Mouse (Mus musculus) midbrain, embryonic 10.5 days (tissue): Measurements from ENCODE around the gene Dip2a. TPM values are rescaled to one million over a fixed set of nuclear protein-coding genes. Genes with fewer than 3 reads are reported as not detected.

ENCODE experiments used
- DNase-seq: peaks from one replicate; pipeline ENCODE4 v3.0.0-alpha.2; 2017; ENCODE audit warnings: low spot score
- H3K27ac ChIP-seq: fragments of 300-500 bp; sonication (generic); replicated peaks from 2 replicates; pipeline ENCODE4 v1.5.1; 2016; ENCODE audit warnings: mild to moderate bottlenecking
- H3K27me3 ChIP-seq: fragments of 300-500 bp; sonication (generic); 2 replicates; pipeline ENCODE4 v1.6.1; 2016; ENCODE audit warnings: low read depth, mild to moderate bottlenecking; ENCODE audit not compliant: poor library complexity, severe bottlenecking
- H3K36me3 ChIP-seq: fragments of 300-500 bp; sonication (generic); 2 replicates; pipeline ENCODE4 v1.6.1; 2016; ENCODE audit warnings: mild to moderate bottlenecking, moderate library complexity
- H3K4me1 ChIP-seq: fragments of 300-500 bp; sonication (generic); 2 replicates; pipeline ENCODE4 v1.6.1; 2016
- H3K4me3 ChIP-seq: fragments of 300-500 bp; sonication (generic); 2 replicates; pipeline ENCODE4 v1.5.1; 2016; ENCODE audit warnings: mild to moderate bottlenecking, moderate library complexity
- H3K9me3 ChIP-seq: fragments of 300-500 bp; sonication (generic); replicated peaks from 2 replicates; pipeline ENCODE4 v1.6.1; 2016; ENCODE audit warnings: mild to moderate bottlenecking
- WGBS: fragments of 180-500 bp; shearing (Covaris S2); methylation state at CpG from one replicate; pipeline ENCODE4 v1.1.7; 2016; 5-methylcytosine and 5-hydroxymethylcytosine counted together
- polyA plus RNA-seq: library from polyadenylated mRNA; unstranded; fragments of >200 nt; fragmentation: Nextera tagmentation; extraction: Ambion mirVana; gene quantifications from 2 replicates; pipeline ENCODE4 v1.2.1, GENCODE M21; 2016

Dip2a gene
- polyA plus RNA-seq, 1 experiment from 2014 or later: 5.6 TPM

DNA sequence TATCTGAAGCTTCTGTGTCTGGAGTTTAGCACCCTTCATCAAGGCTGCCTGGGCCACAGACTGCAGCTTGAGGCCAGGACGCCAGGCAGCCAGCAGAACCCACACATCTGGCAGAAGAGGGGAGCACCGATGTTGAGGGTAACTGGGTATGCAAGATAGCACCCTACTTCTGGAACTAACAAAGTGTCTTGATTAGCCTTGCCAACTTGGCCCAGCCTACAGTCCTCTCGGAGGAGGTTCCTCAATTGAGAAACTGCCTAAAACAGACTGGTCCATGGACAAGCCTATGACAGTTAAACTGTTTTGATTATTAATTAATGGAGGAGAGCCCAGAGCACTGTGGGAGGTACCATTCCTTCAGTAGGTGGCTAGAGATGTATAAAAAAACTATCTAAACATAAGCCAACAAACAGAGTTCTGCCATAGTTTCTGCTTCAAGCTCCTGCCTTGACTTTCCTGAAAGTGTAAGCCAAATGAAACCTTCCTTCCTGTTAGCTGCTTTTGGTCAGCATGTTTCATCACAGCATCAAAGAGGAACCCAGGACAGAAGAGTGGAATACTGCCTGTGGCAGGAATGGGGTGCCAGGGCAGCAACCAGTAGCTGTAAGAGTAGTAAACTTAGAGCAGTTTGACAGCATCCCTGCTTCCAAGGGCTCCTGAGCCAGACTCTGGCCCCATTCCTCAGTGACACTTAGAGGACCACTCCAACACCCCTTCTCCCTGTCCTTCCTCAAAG lies 55.0 kb downstream of the Dip2a start:
- Histone ChIP-seq H3K9me3 (no peaks in the 10 kb centered on the region), H3K4me1 (no peaks in the 10 kb centered on the region), H3K27me3 (no peaks in the 10 kb centered on the region), H3K27ac (no peak overlapping the region), H3K36me3 (peaks cover 72% of the 10 kb centered on the region), H3K4me3 (no peak overlapping the region)
- WGBS: 84% methylated on average over 3 of the region's 3 CpGs
- DNase-seq: no peak

DNA sequence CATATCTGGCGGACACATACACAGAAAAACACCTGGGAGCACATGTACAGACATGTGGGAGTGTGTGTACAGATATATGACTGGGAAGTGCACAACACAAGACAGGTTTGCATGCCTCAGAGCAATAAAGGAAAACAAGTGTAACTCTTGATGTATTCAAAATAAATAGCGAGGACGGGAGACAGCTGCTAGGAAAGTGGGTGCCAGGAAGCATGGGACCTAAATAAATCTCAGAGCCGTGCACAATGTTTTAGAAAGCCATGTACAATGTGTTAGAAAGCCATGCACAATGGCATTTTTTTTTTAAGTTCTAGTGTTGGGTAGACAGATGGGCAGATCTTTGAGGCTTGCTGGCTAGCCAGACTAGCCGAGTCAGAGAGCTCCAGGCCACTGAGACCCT lies 56.0 kb downstream of the Dip2a start:
- peaks cover 73% of the 10 kb centered on the region for H3K36me3 ChIP-seq

GRCm38 (mm10) chr10:76288268-76288993 lies 56.7 kb downstream of the Dip2a start:
- 87% methylated on average over 11 of the region's 11 CpGs for WGBS
- Histone ChIP-seq H3K27me3 (no peaks in the 10 kb centered on the region), H3K27ac (no peak overlapping the region), H3K9me3 (no peaks in the 10 kb centered on the region), H3K4me1 (no peaks in the 10 kb centered on the region), H3K36me3 (peaks cover 74% of the 10 kb centered on the region), H3K4me3 (no peak overlapping the region)
- no peak for DNase-seq

More for the DNA sequence above, 56.0 kb downstream of the Dip2a start:
- H3K27me3 ChIP-seq: no peaks in the 10 kb centered on the region
- H3K4me1 ChIP-seq: no peaks in the 10 kb centered on the region
- no peak overlapping the region for H3K4me3 ChIP-seq
- H3K27ac ChIP-seq: no peak overlapping the region
- H3K9me3 ChIP-seq: no peaks in the 10 kb centered on the region
- DNase-seq: no peak
- WGBS: 90% methylated on average over 5 of the region's 5 CpGs

DNA sequence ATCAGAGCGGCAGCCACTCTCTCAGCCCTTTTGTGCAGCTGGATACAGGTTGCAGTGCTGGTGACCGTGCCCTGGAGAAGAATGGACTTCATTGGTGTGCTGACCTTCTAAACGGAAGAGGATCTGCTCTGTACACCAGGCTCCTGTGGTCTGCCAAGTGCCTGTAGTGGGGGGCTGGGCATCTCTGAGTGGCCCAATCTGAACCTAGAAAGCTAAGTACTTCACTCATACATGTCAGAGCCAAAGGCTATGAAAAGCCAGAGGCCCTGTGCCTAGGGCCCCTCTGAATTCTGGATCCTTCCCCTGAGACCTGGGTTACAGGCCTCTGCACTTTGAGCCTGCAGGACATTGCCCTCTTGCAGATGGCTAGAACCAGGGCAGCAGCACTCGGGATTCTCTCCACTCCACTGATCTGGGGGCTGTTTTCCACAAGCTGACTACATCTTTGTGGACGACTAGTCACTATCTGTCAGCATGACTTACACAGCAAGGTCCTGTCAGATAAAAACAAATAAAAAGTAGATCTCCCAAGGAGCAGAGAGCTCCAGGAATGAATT lies 66.5 kb downstream of the Dip2a start:
- H3K9me3 ChIP-seq: no peaks in the 10 kb centered on the region
- H3K27ac ChIP-seq: no peak overlapping the region
- H3K27me3 ChIP-seq: no peaks in the 10 kb centered on the region
- no peaks in the 10 kb centered on the region for H3K4me1 ChIP-seq
- H3K4me3 ChIP-seq: no peak overlapping the region
- DNase-seq: no peak
- H3K36me3 ChIP-seq: peaks cover 70% of the 10 kb centered on the region
- 79% methylated on average over 5 of the region's 5 CpGs for WGBS

DNA sequence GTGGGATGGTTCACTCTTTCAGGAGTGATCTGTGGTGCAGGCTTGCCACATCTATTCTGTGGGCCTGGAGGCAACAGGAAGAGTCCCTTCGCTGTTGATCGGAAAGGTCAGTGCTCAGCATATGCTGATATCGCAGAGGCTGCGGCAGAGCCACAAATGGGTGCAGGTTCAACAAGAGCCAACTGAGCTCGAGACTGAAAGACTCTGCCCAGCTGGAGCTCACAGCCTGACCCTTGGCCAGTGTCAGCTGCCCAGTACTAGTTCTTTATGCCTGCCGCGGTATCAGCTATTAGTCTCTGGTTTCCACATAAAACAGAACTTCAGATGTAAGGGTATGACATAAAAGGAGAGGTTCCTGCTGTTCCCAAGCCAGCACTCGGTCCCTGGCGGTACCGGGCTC lies 69.8 kb downstream of the Dip2a start:
- no peak overlapping the region for H3K4me3 ChIP-seq
- no peak for DNase-seq
- H3K27me3 ChIP-seq: no peaks in the 10 kb centered on the region
- peaks cover 77% of the 10 kb centered on the region for H3K36me3 ChIP-seq
- no peaks in the 10 kb centered on the region for H3K9me3 ChIP-seq
- WGBS: 85% methylated on average over 10 of the region's 10 CpGs
- no peak overlapping the region for H3K27ac ChIP-seq
- no peaks in the 10 kb centered on the region for H3K4me1 ChIP-seq

GRCm38 (mm10) chr10:76271238-76271637 lies 73.9 kb downstream of the Dip2a start:
- 59% methylated on average over 8 of the region's 8 CpGs for WGBS
- no peak overlapping the region for H3K27ac ChIP-seq
- DNase-seq: no peak
- H3K4me1 ChIP-seq: no peaks in the 10 kb centered on the region
- no peaks in the 10 kb centered on the region for H3K27me3 ChIP-seq
- H3K36me3 ChIP-seq: peaks cover 81% of the 10 kb centered on the region
- no peaks in the 10 kb centered on the region for H3K9me3 ChIP-seq
- H3K4me3 ChIP-seq: no peak overlapping the region

DNA sequence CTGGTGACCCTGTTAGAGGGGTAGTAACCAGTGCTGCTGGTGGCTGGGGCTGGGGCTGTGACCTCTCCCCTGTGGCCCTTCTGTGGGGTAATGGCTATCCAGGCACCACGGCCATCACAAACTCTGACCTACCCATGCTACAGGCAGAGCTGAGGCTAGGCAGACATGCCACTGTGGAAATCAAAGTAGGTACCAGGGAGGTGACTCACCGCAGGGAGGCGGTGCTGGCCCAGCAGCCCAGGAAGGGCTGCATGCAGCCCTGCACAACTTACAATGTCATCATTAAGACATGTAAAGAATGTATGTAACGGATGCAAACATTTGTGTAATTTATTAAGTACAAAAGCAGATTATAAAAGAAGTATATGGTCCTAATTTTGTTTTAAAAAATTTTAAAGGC lies 82.7 kb downstream of the Dip2a start:
- peaks cover 27% of the 10 kb centered on the region for H3K36me3 ChIP-seq
- 64% methylated on average over 4 of the region's 4 CpGs for WGBS
- no peaks in the 10 kb centered on the region for H3K9me3 ChIP-seq
- no peak overlapping the region for H3K4me3 ChIP-seq
- H3K27ac ChIP-seq: no peak overlapping the region
- H3K27me3 ChIP-seq: no peaks in the 10 kb centered on the region
- peaks cover 24% of the 10 kb centered on the region for H3K4me1 ChIP-seq
- no peak for DNase-seq

- Histone ChIP-seq H3K27ac (no peak overlapping the region; the same call in 1 of the 2 replicates), H3K9me3 (no peaks in the 10 kb centered on the region), H3K4me3 (no peak overlapping the region), H3K4me1 (peaks cover 24% of the 10 kb centered on the region), H3K27me3 (no peaks in the 10 kb centered on the region), H3K36me3 (peaks cover 22% of the 10 kb centered on the region)
- WGBS: 83% methylated on average over 3 of the region's 3 CpGs
- DNase-seq: no peak
Measured at GRCm38 (mm10) chr10:76261447-76261846, 83.6 kb downstream of the Dip2a start.

DNA sequence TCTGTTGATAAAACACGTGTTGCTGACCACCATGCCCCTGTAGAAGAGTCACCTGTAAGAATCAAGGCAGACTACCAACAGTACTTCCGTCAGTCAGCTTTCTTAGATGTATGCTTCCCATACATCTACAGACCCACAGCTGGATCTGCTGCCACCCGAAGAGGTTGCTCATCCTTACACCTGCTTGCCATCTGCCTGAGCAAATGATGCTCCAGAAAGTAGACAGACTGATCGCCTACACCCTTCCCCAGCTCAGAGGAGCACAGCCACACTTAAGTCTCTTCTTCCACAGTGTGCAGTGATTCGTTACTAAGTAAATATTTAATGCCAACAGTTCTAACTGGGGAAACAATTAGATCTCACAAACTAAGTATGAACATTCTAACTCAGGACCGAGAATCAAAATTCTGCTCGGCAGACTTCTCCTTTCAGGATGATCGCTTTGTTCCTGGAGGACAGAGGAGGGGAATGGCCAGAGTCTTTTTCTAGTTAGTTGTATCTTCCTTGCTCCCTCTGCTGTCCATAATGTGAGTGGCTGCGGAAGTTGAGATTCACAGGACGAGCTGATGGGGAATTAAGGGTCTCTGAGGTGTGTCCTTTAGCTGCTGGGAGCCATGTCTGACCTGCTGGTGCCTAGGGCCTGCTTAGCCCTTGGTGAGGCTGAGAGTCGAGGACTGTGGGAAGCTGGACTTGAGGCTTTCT lies 84.6 kb downstream of the Dip2a start:
- Histone ChIP-seq H3K4me3 (no peak overlapping the region), H3K27ac (peak overlapping the region; percentile 30; the same call in 1 of the 2 replicates), H3K9me3 (no peaks in the 10 kb centered on the region), H3K36me3 (peaks cover 13% of the 10 kb centered on the region), H3K4me1 (peaks cover 24% of the 10 kb centered on the region), H3K27me3 (no peaks in the 10 kb centered on the region)
- WGBS: 59% methylated on average over 11 of the region's 11 CpGs
- peak; percentile 26 for DNase-seq

DNA sequence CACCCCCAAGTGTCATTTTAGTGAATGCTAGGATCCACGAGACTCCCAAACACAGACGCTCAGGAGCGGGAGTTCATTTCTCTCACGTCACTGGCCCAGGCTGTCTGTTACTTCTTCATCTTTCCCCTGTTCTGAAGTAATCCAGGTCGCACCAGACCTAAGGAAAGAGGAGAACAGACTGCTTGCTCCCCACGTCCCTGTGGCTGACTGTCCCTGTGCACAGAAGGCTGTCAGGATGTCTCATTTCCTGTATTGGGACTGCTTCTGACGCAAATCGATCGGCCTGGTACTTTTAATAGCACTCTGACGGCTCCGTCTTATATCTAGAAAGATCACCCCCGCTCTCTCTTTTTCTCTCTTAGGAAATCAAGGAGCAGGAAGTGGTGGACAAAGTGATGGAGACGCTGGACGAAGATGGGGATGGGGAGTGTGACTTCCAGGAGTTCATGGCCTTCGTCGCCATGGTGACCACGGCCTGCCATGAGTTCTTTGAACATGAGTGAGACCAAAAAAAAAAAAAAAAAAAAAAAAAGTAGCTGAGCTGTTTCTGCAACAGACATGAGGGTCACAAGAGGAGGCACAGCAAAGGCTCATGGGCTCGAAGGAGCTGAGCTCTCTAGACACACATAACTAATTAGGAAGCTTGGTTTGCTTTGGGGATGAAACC lies 85.4 kb downstream of the Dip2a start:
- peak; percentile 33 for DNase-seq
- no peaks in the 10 kb centered on the region for H3K27me3 ChIP-seq
- no peaks in the 10 kb centered on the region for H3K9me3 ChIP-seq
- H3K4me3 ChIP-seq: no peak overlapping the region
- 77% methylated on average over 18 of the region's 18 CpGs for WGBS
- peaks cover 6% of the 10 kb centered on the region; the same call in 1 of the 2 replicates for H3K36me3 ChIP-seq
- H3K27ac ChIP-seq: peak overlapping the region; percentile 30; the same call in 1 of the 2 replicates
- peaks cover 24% of the 10 kb centered on the region for H3K4me1 ChIP-seq

DNA sequence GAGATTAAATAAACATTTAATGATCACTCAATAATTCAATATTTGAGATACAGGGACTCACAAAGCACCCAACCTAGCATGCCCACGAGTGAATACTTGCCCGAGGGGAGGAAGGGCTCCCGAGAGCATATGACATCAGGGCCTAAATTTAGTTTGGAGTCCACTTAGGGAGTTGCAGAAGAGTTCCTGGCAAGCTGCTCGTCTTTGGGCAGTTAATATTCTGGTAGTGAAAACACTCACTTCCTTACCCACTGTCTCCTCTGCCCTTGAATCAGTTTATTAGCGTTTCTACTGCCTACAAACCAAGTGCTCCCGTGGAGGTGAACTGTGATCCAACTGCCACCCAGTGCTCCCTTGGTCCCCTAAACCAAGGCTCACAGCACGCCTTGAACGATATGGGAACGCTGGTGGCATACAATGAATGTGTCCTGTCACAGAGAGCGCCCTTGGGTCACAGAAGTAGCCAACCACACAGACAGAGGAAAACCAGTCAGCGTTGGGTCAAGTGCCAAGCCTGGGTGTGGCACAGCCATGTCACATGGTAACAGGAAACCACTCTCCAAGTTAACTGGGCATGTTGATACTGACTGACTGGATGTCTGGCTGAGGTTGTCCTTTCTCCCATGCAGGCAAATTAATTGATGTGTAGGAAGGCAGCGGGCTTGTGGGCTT lies 87.2 kb downstream of the Dip2a start:
- DNase-seq: no peak
- WGBS: 86% methylated on average over 12 of the region's 12 CpGs

GRCm38 (mm10) chr10:76257231-76257630 lies 87.9 kb downstream of the Dip2a start:
- Histone ChIP-seq H3K27ac (no peak overlapping the region), H3K27me3 (no peaks in the 10 kb centered on the region), H3K36me3 (no peaks in the 10 kb centered on the region), H3K4me3 (no peak overlapping the region), H3K9me3 (no peaks in the 10 kb centered on the region), H3K4me1 (peaks cover 23% of the 10 kb centered on the region)
- DNase-seq: no peak
- WGBS: 94% methylated on average over 7 of the region's 7 CpGs

More for the DNA sequence above, 87.2 kb downstream of the Dip2a start:
- no peak overlapping the region for H3K4me3 ChIP-seq
- no peaks in the 10 kb centered on the region for H3K9me3 ChIP-seq
- no peaks in the 10 kb centered on the region for H3K27me3 ChIP-seq
- peaks cover 24% of the 10 kb centered on the region for H3K4me1 ChIP-seq
- H3K27ac ChIP-seq: no peak overlapping the region
- no peaks in the 10 kb centered on the region for H3K36me3 ChIP-seq
